Mouse (Mus musculus) megakaryocyte-erythroid progenitor cell, adult 5-6 weeks (primary cell): ENCODE measurements around the gene Jmjd6. TPM values are rescaled to one million over a fixed set of nuclear protein-coding genes. Genes with fewer than 3 reads are reported as not detected.
"Not testable (repeated sequence)": the region's sequence is repeated elsewhere in the genome, so short reads cannot be mapped to it uniquely, and the experiment has no call there.

Experiments used
- ATAC-seq: replicated peaks from 2 replicates; pipeline ENCODE4 v1.8.0; 2016; ENCODE audit warnings: mild to moderate bottlenecking, inconsistent platforms; ENCODE audit not compliant: severe bottlenecking, poor library complexity, low FRiP score, low TSS enrichment
- total RNA-seq, 2 experiments: library from RNA; stranded (forward) in 1 of 2; stranded (reverse) in 1 of 2; fragments of 200-1000, 215-1000 nt in 1 of 2; fragments of >200 nt in 1 of 2; fragmentation: Nextera tagmentation in 1 of 2; gene quantifications; 2 replicates each; pipeline ENCODE4 v1.2.3; 2014 to 2017

Gene Jmjd6
- total RNA-seq, 2 experiments from 2014 or later, result 49.5 to 56.7 TPM

DNA sequence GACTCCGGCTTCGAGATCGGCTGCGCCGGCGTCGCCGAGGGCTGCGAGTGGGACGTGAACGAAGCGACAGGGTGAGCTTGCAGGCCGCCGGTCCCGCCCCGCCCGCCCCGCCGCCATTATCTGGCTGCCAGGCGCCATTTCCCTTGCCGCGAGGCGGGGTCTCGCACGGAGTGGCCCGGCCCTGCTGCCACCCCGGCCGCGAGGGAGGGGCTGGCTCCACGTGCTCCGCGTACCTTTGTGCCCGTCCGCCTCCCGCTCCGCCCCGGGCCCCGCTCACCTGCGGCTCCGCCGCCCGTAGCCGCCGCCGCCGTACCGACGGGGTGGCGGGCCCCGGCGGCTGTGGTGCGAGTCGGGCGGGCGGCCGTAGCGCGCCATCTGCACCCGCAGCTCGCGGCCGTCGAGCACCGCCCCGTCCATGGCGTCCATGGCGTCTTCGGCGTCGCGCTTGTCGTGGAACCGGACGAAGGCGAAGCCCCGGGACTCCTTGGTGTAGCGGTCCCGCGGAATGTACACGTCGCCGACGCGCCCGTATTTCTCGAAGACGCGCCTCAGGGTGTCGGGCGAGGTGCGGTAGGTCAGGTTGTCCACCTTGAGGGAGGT, 9.1 kb upstream of the Jmjd6 start, which contains the start of gene Mfsd11:
Gene Mfsd11, plus strand, starts transcription at position 150 of the 600 bp plus-strand sequence.
- ATAC-seq, result no peak

DNA sequence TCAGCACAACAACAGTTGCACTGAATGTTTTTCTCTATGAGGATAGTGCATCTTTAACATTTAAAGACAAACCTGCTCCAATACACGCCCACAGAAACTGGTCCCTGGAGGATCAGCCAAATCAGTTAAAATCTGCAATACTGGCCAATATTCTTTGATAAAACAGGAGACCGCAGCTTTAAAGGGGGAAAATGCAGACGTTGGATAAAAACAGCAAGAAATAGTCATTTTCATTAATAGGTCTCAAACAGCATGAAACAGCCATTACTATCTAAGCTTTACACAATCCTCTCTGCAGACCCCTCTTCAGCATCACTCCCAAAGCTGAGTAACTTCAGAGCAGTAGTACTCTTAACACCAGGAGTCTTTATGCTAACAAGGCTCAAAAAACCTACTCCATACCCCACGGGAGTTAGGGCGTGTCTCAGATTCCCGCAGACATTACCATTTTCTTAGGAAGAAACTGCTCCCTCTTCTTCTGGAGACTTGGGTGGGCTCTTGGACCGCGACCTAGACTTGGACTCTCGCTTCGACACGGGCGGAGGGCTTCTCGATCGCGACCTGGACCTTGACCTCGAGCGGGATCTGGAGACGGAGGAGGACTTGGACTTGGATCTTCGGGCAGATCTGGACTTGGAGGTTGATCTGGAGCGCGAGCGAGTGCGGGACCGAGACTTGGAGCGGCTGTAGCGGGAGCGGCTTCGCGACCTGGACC, 8.5 kb upstream of the Jmjd6 start:
- no peak for ATAC-seq

DNA sequence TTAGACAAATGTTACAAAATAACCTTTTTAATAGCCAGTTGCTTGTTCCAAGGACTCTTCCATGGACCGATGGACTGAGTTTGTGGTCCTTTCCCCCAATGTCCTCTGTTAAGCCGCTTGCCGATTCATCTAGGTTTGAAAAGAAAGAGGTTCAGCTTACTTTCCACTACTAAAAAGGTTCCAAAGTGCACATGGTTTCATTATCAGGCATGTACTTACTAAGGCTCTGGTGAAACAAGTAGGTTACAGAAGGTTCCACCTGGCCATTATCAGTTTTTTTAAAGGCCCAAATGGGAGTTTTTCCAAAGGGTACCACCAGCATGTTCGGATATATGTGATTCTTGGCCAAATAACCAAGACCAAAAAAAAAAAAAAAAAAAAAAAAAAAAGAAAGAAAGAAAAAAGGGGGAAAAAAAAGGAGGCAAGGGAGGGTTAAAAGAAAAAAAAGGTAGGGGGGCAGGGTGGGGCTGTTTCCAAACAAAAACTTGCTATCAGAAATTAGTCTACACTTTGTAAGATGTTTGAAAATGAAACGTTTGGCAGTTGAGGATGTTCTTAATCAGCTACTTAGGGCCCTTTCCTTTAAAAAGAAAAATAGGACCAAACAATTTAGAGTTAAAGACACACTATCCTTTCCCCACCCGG, 7.7 kb upstream of the Jmjd6 start:
- ATAC-seq, result no peak

DNA sequence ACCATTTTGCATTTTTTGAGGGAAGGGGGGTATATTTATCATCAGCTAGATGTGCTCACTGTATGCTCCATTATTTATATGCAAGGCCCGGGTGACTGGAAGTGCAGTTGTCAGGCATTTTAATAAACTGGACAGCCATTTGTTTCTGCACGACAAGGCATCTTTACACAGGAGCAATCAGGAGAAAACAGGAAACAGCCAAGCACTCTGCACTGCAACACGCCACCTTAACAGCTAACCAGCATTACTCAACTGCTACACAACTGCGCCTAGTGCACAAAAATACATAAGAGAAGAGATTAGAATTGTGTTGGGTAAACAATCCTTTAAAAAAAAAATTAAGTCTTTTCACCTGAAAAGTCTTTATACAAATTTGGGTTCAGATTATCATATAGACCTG, 6.8 kb upstream of the Jmjd6 start:
- no peak for ATAC-seq

DNA sequence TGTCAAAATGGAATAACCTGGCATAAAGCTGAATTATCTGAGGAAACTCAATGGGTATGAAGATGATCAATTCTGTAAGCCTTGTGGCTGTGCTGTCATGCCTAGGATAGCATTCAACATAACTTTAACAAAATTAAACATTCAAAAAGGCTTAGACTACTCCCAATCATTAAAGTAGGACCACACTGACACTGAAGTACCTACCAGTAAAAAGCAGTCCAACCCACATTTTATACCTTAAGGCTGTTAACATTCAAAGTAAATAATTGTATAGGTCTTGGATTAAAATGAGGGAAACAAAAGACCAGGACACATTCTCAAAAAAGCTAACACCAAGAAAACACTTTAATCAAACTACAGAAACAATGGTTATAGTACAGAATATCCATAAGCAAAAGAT, 6.3 kb upstream of the Jmjd6 start:
- ATAC-seq, result no peak

DNA sequence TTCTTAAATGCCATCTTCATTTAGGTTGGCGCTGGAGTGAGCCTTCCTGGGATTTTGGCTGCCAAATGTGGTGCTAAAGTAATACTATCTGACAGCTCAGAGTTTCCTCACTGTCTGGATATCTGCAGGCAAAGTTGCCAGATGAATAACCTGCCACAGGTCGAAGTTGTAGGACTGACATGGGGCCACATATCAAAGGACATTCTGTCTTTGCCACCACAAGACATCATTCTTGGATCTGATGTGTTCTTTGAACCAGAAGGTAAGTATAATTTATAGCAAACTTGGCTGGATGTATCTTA, 5.6 kb upstream of the Jmjd6 start:
- not testable (repeated sequence) for ATAC-seq

DNA sequence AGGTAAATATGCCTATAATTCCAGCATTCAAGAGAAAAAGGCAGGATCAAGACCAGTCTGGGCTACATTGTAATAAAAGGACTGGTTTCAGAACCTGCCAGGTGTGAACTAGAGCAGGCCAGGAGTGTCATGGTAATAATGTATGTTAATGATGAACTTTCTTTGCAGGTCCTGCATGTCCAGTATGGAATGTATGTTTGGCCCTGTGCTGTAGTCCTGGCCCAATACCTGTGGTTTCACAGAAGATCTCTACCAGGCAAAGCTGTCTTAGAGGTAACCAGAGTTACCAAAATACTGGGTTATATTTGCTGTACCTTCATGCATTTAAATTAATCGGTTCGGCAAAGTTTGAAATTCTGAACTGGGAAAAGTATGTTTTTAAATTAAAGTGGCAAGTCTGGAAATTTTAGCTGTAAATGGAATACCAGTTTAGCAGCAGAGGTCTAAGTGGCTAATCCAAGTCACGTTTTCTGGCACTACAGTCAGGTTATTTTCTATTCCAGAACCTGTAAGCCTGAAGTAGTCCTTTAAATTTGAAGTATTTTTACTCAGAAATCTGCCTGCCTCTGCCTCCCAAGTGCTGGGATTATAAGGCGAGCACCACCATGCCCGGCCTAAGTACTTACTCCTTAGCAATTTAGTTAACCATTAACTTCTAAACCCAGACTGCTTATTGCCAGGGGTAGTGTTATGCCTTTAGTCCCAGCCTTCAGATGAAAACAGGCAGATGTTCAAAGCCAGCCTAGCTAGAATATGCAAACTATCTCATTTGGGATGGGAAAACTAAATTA, 5.0 kb upstream of the Jmjd6 start:
- ATAC-seq, result no peak

DNA sequence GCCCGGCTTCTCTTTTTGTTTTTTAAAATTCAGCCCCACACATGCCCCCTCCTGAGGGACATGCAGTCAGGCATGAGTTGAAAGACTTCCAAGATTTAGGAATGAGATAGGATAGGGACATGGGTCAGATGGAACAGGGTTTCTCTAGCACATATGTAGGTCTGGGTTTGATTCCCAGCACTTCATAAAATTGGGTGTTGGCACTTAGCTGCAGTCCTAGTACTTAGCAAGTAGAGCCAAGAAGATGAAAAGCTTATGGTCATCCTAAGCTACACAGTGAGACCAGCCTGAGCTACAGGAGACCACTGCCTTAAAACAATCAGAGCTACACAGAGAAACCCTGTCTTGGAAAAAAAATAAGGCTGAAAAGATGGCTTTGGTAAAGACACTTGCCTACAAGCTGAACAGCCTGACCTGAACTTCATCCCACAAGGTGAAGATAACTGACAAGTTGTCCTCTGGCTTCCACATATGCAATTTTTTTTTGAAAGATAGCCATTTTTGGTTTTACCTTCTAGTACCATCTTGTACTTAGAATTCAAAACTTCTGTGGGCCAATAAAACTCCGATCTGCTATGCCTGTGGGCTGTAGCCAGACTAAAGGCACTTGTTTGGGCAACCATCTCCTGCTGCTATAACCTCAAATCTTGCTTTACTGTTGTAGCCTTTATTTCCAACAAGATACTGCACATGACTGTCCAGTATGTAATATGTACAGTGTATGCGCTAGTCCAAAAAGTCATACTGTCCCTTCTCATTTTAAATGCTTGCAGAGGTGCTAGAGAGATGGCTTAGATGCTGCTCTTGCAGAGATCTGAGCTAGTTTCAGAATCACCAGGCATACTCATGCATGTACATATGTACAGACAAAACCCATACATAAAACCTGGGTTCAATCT, 4.2 kb upstream of the Jmjd6 start:
- ATAC-seq, result no peak

DNA sequence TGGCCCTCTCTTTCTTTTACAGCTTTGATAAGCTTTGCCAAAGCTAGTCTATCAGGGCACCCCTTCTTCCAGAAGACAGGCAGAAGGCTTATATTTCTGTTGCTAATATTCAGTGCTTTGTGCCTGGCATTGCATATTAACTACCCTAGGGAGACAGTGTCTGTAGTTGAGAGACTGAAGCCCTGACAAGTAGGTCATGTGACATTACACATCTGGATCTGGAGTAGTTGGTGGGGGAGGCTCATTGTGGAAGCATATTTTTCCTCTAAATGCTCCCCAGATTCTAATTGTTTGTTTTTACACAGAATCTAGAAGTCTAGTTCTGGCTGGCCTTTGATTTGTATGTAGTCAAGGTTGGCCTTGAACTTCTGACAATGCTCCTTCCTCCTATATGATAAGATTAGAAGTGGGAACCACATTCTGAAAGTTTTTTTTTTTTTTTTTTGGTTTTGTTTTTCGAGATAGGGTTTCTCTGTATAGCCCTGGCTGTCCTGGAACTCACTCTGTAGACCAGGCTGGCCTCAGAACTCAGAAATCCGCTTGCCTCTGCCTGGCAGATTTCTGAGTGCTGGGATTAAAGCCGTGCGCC, 3.4 kb upstream of the Jmjd6 start:
- no peak for ATAC-seq

DNA sequence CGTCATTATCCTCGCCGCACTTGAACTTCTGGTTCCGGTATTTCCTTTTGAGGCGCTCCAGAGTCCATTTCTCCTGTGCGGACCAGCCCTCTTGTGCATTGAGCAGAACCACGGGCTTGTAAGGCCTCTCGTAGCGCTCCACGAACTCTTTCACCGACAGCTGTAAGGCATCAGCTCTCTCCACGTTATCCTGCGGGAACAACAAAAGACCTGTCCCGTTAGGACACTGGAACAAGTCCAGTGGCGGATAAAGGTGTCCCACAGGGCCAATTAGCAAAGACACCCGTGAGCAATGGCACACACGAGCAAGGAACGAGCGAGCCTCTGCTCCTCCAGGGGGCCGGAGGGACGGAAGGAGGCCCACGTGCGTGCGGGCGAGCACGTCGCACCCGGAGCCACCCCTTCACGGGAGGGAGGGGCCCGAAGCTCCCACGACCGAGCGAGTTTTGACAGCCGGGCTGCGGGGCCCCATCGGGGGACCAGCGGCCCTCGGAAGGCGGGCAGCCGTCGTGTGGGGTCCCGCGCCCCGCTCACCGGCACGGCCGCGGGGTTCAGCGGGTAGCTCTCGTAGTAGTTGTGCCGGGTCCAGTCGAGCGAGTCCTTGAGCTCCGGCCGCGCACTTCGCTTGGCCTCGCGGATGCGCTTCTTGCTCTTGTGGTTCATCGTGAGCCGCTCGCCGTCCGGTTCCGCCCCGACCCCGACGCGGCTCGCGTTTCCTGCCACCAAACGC, 553 bp downstream of the Jmjd6 start:
- 0 out of 2 replicates have a peak, but pooled peaks have one; percentile 20 for ATAC-seq

DNA sequence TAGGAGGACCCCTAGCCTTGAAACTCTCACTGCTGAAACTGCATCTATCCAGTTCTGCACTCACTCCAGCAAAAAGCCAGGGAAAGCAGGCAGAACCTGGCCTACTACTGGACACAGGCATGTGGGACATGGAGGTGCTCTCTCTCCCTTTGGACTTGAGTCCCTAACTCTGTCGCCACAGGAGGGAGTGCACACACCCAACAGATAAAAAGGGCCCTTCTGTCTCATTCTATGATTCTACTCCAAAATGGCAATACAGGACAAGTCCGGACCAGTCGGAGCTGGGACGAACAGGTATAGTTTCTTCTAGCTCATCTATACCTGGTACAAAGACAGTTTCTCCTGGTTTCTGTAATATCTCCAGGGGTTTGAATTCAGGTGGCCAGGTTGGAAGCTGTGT, 2.5 kb downstream of the Jmjd6 start:
- no peak for ATAC-seq

DNA sequence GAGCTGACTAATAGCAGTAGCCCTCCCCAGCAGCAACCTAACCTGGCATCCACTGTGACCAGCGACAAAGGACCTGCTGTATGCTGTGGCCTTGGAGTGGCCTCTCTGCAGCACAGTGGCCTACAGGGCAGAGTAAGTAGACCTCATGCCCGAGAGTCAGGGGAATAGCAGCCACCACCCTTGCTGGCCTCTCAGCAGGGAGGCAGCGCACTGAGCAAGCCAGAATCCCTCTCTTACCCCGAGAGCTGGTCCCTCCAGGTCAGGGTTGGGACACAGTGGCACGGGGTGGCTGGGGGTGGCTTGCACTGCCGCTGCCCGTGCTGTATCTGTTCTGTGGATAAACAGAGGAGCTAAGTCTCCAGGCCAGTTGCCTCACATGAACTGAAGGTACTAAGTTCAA, 3.6 kb downstream of the Jmjd6 start:
- ATAC-seq, result no peak

DNA sequence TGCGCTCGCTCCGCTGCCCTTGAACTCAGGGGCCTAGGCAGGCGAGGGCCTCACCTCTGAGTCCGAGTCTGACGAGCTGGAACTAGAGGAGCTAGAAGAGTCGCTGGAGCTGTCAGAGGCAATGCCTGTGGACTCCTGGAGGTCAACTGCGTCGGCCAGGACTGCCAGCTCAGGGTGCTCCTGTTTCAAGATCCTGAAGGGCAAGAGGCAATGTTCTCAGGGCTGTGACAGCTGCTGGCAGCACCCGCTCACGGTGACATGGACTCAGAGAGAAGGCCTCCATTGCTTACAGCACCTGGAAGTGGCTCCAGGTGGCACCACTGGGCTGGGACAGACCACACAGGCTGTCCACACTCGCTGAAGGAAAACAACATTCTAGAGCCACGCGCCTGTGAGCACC, 4.3 kb downstream of the Jmjd6 start:
- ATAC-seq, result no peak

DNA sequence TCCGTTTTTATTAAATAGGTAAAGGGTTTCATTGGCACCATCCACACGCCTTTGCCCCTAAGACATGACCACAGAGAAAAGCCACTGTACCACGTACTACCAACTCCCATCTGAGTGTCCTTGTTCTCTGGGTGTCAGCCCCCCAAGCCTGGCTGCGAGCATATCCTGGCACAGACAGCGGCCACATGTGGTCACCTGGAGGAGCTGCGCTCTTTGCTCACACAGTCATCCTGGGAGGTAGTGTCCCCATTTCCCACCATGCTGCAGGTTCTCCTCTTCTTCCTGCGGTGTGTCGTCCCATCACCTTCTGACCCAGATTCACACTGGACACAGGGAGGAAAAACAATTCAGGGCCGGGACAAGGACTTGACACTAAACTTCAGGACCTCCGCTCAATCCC, 5.8 kb downstream of the Jmjd6 start:
- ATAC-seq, result no peak

DNA sequence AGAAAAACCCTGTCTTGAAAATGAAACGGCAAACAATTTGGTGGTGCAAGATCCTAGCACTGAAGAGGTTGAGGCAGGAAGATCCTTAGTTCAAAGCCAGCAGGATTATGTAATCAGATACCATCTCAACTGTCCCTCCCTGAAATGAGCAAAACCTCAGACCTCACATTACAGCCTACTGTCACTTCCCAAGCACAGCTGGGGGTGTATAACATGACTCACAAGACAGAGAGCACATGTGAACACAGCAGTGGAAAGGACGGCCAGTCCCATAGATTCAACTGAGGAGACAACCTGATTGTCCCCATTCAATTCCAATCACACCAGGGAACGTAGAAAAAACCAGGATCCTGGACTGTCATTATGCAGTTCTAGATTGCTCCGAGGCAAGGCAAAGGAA, 7.0 kb downstream of the Jmjd6 start:
- no peak for ATAC-seq

DNA sequence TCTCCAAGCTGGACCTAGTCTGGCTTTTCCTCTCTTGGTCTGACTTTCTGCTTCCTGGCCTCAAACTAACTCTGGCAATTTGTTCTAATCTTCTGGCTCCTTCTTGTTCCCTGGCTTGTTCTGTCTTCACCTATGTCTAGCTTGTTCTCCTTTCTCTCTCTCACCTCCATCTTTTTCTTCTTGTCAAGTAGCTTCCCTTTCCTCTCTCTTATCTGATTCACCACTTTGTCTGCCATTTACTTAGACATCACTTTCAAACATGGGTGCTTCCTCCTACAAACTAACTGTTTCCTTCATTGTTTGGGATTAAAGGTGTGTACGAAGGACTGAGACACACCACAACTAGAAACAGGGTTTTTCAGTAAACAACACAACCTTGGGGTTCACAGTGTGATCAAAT, 8.3 kb downstream of the Jmjd6 start:
- ATAC-seq, result no peak

DNA sequence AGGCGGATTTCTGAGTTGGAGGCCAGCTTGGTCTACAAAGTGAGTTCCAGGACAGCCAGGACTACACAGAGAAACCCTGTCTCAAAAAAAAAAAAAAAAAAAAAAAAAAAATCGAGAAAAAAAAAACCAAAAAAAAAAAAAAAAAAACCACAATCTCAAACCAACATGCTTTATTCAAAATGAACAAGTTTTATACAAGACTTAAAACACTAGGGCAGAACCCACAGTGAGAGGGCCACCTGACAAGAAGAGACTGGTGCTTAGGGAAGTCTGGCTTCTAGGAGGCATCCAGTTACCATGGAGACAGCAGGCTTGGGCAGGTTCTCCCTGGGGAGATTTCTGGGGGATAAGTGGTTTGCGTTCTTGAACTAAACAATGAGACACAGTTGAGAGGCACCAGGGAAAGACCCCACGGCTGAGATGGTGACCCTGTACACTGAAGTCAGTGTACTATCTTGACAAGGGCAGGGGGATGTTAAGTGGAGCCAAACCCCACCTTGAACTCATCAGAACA, 11.0 kb downstream of the Jmjd6 start:
- no peak for ATAC-seq

DNA sequence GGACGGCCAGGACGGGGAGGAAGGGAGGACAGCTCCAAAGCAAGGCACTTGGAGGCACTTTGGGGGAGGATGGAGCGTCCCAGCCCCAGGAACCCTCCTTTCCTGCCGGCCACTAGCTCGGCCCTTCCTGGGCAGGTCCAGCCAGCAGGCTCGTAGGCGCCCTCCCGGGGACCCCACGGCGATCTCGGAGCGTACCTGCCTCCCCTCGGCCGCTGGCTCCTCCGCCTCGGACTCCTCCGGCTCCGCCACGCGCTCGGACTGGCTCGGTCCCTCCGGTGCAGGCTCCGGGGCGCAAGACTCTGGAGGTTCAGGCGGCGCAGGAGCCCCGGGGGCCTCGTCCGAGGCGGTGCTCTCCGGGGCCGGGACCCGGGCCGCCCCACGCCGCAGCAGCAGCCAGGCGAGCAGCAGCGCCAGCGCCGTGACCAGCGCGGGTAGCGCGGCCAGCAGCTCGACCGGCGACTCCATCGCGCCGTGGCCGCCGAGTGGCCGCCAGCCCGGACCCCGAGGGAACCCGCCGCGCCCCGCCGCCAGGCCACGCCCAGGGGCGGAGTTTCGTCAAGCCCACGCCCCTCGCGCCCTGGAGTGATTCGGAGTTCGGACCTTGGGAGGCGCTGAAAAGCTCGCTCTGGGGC, 15.6 kb downstream of the Jmjd6 start, which contains the start of gene Mxra7:
Gene Mxra7, minus strand, starts transcription at position 513 of the 632 bp plus-strand sequence.
- ATAC-seq, result no peak; the same call in 1 of the 2 replicates
